Comparison of ENCODE assay signal across 16 mouse cellular contexts in genomic region chr11:69102403-69102725, GRCm38 (mm10). TPM values are rescaled to one million over a fixed set of nuclear protein-coding genes. Genes with fewer than 3 reads are reported as not detected.
DNase-seq lines count a peak whose midpoint lies in the region; ATAC-seq and TF ChIP-seq lines count a peak whose summit lies in the region.
"Had no signal": no experiment of that assay in that cellular context is flagged by ENCODE, and none has a peak within 500 bp of the region (broad histone marks: within the 10 kb centered on the region; RNA-seq: fewer than 3 reads in every experiment).

No protein-coding gene starts in this region.

- TF ChIP-seq CTCF in midbrain, postnatal 0 days (IDR thresholded peaks at IDR 0.05) = no peak

- no peaks in the 10 kb centered on the region for H3K27me3 ChIP-seq in heart, embryonic 12.5 days (replicated peaks)
- no peaks in the 10 kb centered on the region for H3K27me3 ChIP-seq in forebrain, embryonic 16.5 days (replicated peaks; ENCODE audit: control insufficient read depth, insufficient read depth, low read length)
- no peaks in the 10 kb centered on the region for H3K27me3 ChIP-seq in midbrain, postnatal 0 days (ENCODE audit: insufficient read depth, low read length)
- H3K27me3 ChIP-seq: midbrain, embryonic 13.5 days had no signal

- ATAC-seq in heart, embryonic 12.5 days (ENCODE audit: insufficient number of reproducible peaks, low FRiP score) = no peak
- ATAC-seq in forebrain, embryonic 16.5 days = no peak
- ATAC-seq in midbrain, postnatal 0 days (ENCODE audit: low FRiP score) = no peak
- ATAC-seq: forebrain, postnatal 0 days; hindbrain, postnatal 0 days; midbrain, embryonic 13.5 days had no signal

- H3K27ac ChIP-seq in heart, embryonic 12.5 days (ENCODE audit: poor library complexity, severe bottlenecking) = no peak overlapping the region
- H3K27ac ChIP-seq in forebrain, embryonic 16.5 days (ENCODE audit: low read length) = no peak overlapping the region
- H3K27ac ChIP-seq in midbrain, postnatal 0 days (ENCODE audit: low read depth, low read length) = no peak overlapping the region
- H3K27ac ChIP-seq: hindbrain, postnatal 0 days; midbrain, embryonic 13.5 days had no signal

- H3K9me3 ChIP-seq in heart, embryonic 12.5 days (replicated peaks) = no peaks in the 10 kb centered on the region
- H3K9me3 ChIP-seq in forebrain, embryonic 16.5 days (ENCODE audit: control insufficient read depth, low read length) = no peaks in the 10 kb centered on the region
- no peaks in the 10 kb centered on the region for H3K9me3 ChIP-seq in midbrain, postnatal 0 days (ENCODE audit: low read length)
- H3K9me3 ChIP-seq: midbrain, embryonic 13.5 days had no signal

- peak; percentile 87 for DNase-seq in adrenal gland, adult 2 months
- DNase-seq in adrenal gland, postnatal 4 days (ENCODE audit: low spot score in 2 of 2) = no peak
- peak; percentile 9 for DNase-seq in heart, postnatal 4 days
- DNase-seq in testis, postnatal 10 days (ENCODE audit: low spot score) = peak; percentile 39
- no peak for DNase-seq in testis, postnatal 14 days (ENCODE audit: low spot score)
- DNase-seq in midbrain, postnatal 0 days (ENCODE audit: low spot score) = no peak
- DNase-seq: forebrain, postnatal 0 days; heart, postnatal 10 days; kidney, adult 9 months; liver; thymus, adult 18-20 months had no signal

- H3K4me2 ChIP-seq in heart, embryonic 12.5 days = no peak overlapping the region
- no peak overlapping the region for H3K4me2 ChIP-seq in forebrain, embryonic 16.5 days (ENCODE audit: low read length)
- no peak overlapping the region for H3K4me2 ChIP-seq in midbrain, postnatal 0 days (ENCODE audit: low read depth, low read length, poor library complexity, severe bottlenecking)
- H3K4me2 ChIP-seq: midbrain, embryonic 13.5 days had no signal

- no peak overlapping the region for H3K4me3 ChIP-seq in heart, embryonic 12.5 days
- no peak overlapping the region for H3K4me3 ChIP-seq in forebrain, embryonic 16.5 days (replicated peaks; ENCODE audit: low read length)
- H3K4me3 ChIP-seq in midbrain, postnatal 0 days (ENCODE audit: low read depth, low read length) = no peak overlapping the region
- H3K4me3 ChIP-seq: midbrain, embryonic 13.5 days had no signal

- H3K4me1 ChIP-seq in heart, embryonic 12.5 days (replicated peaks) = peaks cover 35% of the 10 kb centered on the region
- peaks cover 36% of the 10 kb centered on the region for H3K4me1 ChIP-seq in forebrain, embryonic 16.5 days (replicated peaks; ENCODE audit: control insufficient read depth, insufficient read depth, low read length)
- peaks cover 20% of the 10 kb centered on the region for H3K4me1 ChIP-seq in midbrain, postnatal 0 days (ENCODE audit: insufficient read depth, low read length)

- 89% methylated on average over 7 of the region's 7 CpGs for WGBS in heart, embryonic 12.5 days
- WGBS in forebrain, embryonic 16.5 days = 93% methylated on average over 7 of the region's 7 CpGs
- WGBS in midbrain, postnatal 0 days = 94% methylated on average over 7 of the region's 7 CpGs

- peaks cover 69% of the 10 kb centered on the region for H3K36me3 ChIP-seq in heart, embryonic 12.5 days
- peaks cover 25% of the 10 kb centered on the region for H3K36me3 ChIP-seq in forebrain, embryonic 16.5 days (ENCODE audit: control insufficient read depth, insufficient read depth)
- H3K36me3 ChIP-seq in midbrain, postnatal 0 days (ENCODE audit: insufficient read depth, low read length) = peaks cover 60% of the 10 kb centered on the region

- H3K9ac ChIP-seq in heart, embryonic 12.5 days = no peak overlapping the region
- H3K9ac ChIP-seq in forebrain, embryonic 16.5 days (replicated peaks; ENCODE audit: low read depth, low read length) = no peak overlapping the region
- H3K9ac ChIP-seq in midbrain, postnatal 0 days (replicated peaks; ENCODE audit: low read length, poor library complexity, severe bottlenecking) = no peak overlapping the region
- H3K9ac ChIP-seq: forebrain, postnatal 0 days; midbrain, embryonic 13.5 days had no signal

RNA-seq across cellular contexts. Expression of gene Per1, which starts 7.3 kb away (rescaled TPM):
- 10 to 100 TPM; 55.0 to 75.9 TPM for total RNA-seq in adrenal gland, adult 2 months (2021)
- polyA plus RNA-seq in adrenal gland, adult 2 months (2012; rRNA removed) = 41.3 and 76.1 TPM in 2 replicates
- 100 to 1,000 TPM in 1 of 2 experiments, 10 to 100 TPM in 1; 99.4 to 130 TPM for total RNA-seq in adrenal gland, postnatal 4 days (2021)
- 10 to 100 TPM; 42.6 to 55.6 TPM for total RNA-seq in heart, postnatal 4 days (2021)
- 9.4 and 9.8 TPM in 2 replicates for polyA plus RNA-seq in heart, embryonic 12.5 days (2016; fragmentation: Nextera tagmentation; extraction: Ambion mirVana)
- polyA plus RNA-seq in forebrain, embryonic 16.5 days (2015; fragmentation: Nextera tagmentation; extraction: Ambion mirVana) = 11.8 and 12.1 TPM in 2 replicates
- total RNA-seq in midbrain, postnatal 0 days (2014; rRNA removed) = 28.5 and 47.1 TPM in 2 replicates
- polyA plus RNA-seq in midbrain, postnatal 0 days (2015; fragmentation: Nextera tagmentation; extraction: Ambion mirVana) = 11.8 and 15.4 TPM in 2 replicates

RNA-seq across cellular contexts. Expression of gene Vamp2, which starts 14.1 kb away (rescaled TPM):
- 100 to 1,000 TPM; 104 to 130 TPM for total RNA-seq in adrenal gland, adult 2 months (2021)
- 425 and 479 TPM in 2 replicates for polyA plus RNA-seq in adrenal gland, adult 2 months (2012; rRNA removed)
- total RNA-seq in adrenal gland, postnatal 4 days (2021) = 100 to 1,000 TPM; 208 to 226 TPM
- total RNA-seq in heart, postnatal 4 days (2021) = 10 to 100 TPM; 80.2 to 84.6 TPM
- 97.2 and 100 TPM in 2 replicates for polyA plus RNA-seq in heart, embryonic 12.5 days (2016; fragmentation: Nextera tagmentation; extraction: Ambion mirVana)
- polyA plus RNA-seq in forebrain, embryonic 16.5 days (2015; fragmentation: Nextera tagmentation; extraction: Ambion mirVana) = 217 and 259 TPM in 2 replicates
- total RNA-seq in midbrain, postnatal 0 days (2014; rRNA removed) = 144 and 157 TPM in 2 replicates
- polyA plus RNA-seq in midbrain, postnatal 0 days (2015; fragmentation: Nextera tagmentation; extraction: Ambion mirVana) = 591 and 600 TPM in 2 replicates

RNA-seq across cellular contexts. Expression of gene Hes7, which starts 17.8 kb away (rescaled TPM):
- total RNA-seq in adrenal gland, adult 2 months (2021) = not detected
- polyA plus RNA-seq in adrenal gland, adult 2 months (2012; rRNA removed) = 1.3 and 1.6 TPM in 2 replicates
- under 1 TPM; 0.51 to 0.59 TPM for total RNA-seq in adrenal gland, postnatal 4 days (2021)
- total RNA-seq in heart, postnatal 4 days (2021) = under 1 TPM; 0.23 to 0.29 TPM
- polyA plus RNA-seq in heart, embryonic 12.5 days (2016; fragmentation: Nextera tagmentation; extraction: Ambion mirVana) = 0.70 and 0.81 TPM in 2 replicates
- 0.26 and 0.67 TPM in 2 replicates for polyA plus RNA-seq in forebrain, embryonic 16.5 days (2015; fragmentation: Nextera tagmentation; extraction: Ambion mirVana)
- 1.2 and 2.1 TPM in 2 replicates for total RNA-seq in midbrain, postnatal 0 days (2014; rRNA removed)
- 1.7 and 2.0 TPM in 2 replicates for polyA plus RNA-seq in midbrain, postnatal 0 days (2015; fragmentation: Nextera tagmentation; extraction: Ambion mirVana)

RNA-seq across cellular contexts. Expression of gene 9130213A22Rik, which starts 20.0 kb away (rescaled TPM):
- under 1 TPM; 0.59 to 0.78 TPM for total RNA-seq in adrenal gland, adult 2 months (2021)
- polyA plus RNA-seq in adrenal gland, adult 2 months (2012; rRNA removed) = 2.3 and 3.0 TPM in 2 replicates
- 1 to 10 TPM; 1.3 to 1.4 TPM for total RNA-seq in adrenal gland, postnatal 4 days (2021)
- total RNA-seq in heart, postnatal 4 days (2021) = under 1 TPM; 0.29 to 0.65 TPM
- 0.42 and 0.65 TPM in 2 replicates for polyA plus RNA-seq in heart, embryonic 12.5 days (2016; fragmentation: Nextera tagmentation; extraction: Ambion mirVana)
- 0.39 and 0.71 TPM in 2 replicates for polyA plus RNA-seq in forebrain, embryonic 16.5 days (2015; fragmentation: Nextera tagmentation; extraction: Ambion mirVana)
- 1.0 and 1.6 TPM in 2 replicates for total RNA-seq in midbrain, postnatal 0 days (2014; rRNA removed)
- polyA plus RNA-seq in midbrain, postnatal 0 days (2015; fragmentation: Nextera tagmentation; extraction: Ambion mirVana) = 1.2 and 1.4 TPM in 2 replicates
- polyA plus RNA-seq: midbrain, embryonic 13.5 days; neural tube, embryonic 11.5 days had no signal

RNA-seq across cellular contexts. Expression of gene Aloxe3, which starts 23.3 kb away (rescaled TPM):
- total RNA-seq in adrenal gland, adult 2 months (2021) = 1 to 10 TPM in 1 of 2 experiments, under 1 TPM in 1; 0.79 to 1.0 TPM
- 1.4 and 2.5 TPM in 2 replicates for polyA plus RNA-seq in adrenal gland, adult 2 months (2012; rRNA removed)
- under 1 TPM; 0.67 to 0.73 TPM for total RNA-seq in adrenal gland, postnatal 4 days (2021)
- total RNA-seq in heart, postnatal 4 days (2021) = under 1 TPM in 1 of 2 experiments, not detected in 1; 0.45 TPM
- 0.17 and 0.54 TPM in 2 replicates for polyA plus RNA-seq in heart, embryonic 12.5 days (2016; fragmentation: Nextera tagmentation; extraction: Ambion mirVana)
- 2.8 and 3.5 TPM in 2 replicates for polyA plus RNA-seq in forebrain, embryonic 16.5 days (2015; fragmentation: Nextera tagmentation; extraction: Ambion mirVana)
- total RNA-seq in midbrain, postnatal 0 days (2014; rRNA removed) = 16.3 and 19.4 TPM in 2 replicates
- polyA plus RNA-seq in midbrain, postnatal 0 days (2015; fragmentation: Nextera tagmentation; extraction: Ambion mirVana) = 17.8 and 21.4 TPM in 2 replicates
- total RNA-seq: heart, postnatal 10 days had no signal

Comparison
In these comparisons a context has a peak if more than half of its experiments do, and no peak if none do; other contexts are left out.
1. DNase-seq: peak in adrenal gland, adult 2 months (single experiment), heart, postnatal 4 days (single experiment) and testis, postnatal 10 days (single experiment); none in adrenal gland, postnatal 4 days (0 of 2), testis, postnatal 14 days (single experiment) and midbrain, postnatal 0 days (single experiment).